Mouse (Mus musculus) heart, adult 2 months (tissue): ENCODE measurements at regions not wholly inside any gene's neighbourhood (a gene's known extent, or its start where the extent isn't known, plus 50 kb on each side); places are given as distances from the start of the nearest gene placed in this dataset.

Experiments
- DNase-seq, 2 experiments: peaks; one replicate each; pipeline ENCODE4 v3.0.0; 2021
- H3K27ac ChIP-seq: fragments of 200-600 bp; 2 replicates; pipeline ENCODE4 v1.8.1; 2022
- H3K27me3 ChIP-seq: fragments of 200-500 bp; 2 replicates; pipeline ENCODE4 v1.6.1; 2012; ENCODE audit warnings: mild to moderate bottlenecking, low read length, inconsistent platforms, mixed read lengths; ENCODE audit not compliant: control insufficient read depth, insufficient read depth
- H3K36me3 ChIP-seq: fragments of 200-500 bp; 2 replicates; pipeline ENCODE4 v1.6.1; 2012; ENCODE audit warnings: low read length, inconsistent platforms; ENCODE audit not compliant: control insufficient read depth, insufficient read depth
- H3K4me1 ChIP-seq: fragments of 200-500 bp; 2 replicates; pipeline ENCODE4 v1.6.1; 2011; ENCODE audit warnings: low read length; ENCODE audit not compliant: control insufficient read depth, insufficient read depth
- H3K4me3 ChIP-seq: fragments of 200-600 bp; 2 replicates; pipeline ENCODE4 v1.8.1; 2022
- H3K79me2 ChIP-seq: fragments of 200-500 bp; replicated peaks from 2 replicates; pipeline ENCODE4 v1.6.1; 2012; ENCODE audit warnings: mild to moderate bottlenecking, inconsistent platforms, low read length, moderate library complexity, mixed read lengths; ENCODE audit not compliant: control insufficient read depth, insufficient read depth
- H3K9ac ChIP-seq: fragments of 200-500 bp; 2 replicates; pipeline ENCODE4 v1.6.1; 2012; ENCODE audit warnings: low read depth, mild to moderate bottlenecking, control low read depth, inconsistent platforms, low read length, mixed read lengths
- CTCF ChIP-seq: fragments of 200-600 bp; IDR thresholded peaks from 2 replicates; pipeline ENCODE4 v1.8.1; 2022; ENCODE audit warnings: antibody characterized with exemption, mild to moderate bottlenecking, moderate library complexity
- EP300 ChIP-seq: fragments of 200-500 bp; IDR thresholded peaks from 2 replicates; pipeline ENCODE4 v1.6.1; 2011; ENCODE audit warnings: low read depth, low read length, control low read depth; ENCODE audit not compliant: insufficient read depth
- POLR2A ChIP-seq: fragments of 200-500 bp; IDR thresholded peaks from 2 replicates; pipeline ENCODE4 v1.6.1; 2011; ENCODE audit warnings: mild to moderate bottlenecking, low read depth, low read length, control low read depth; ENCODE audit not compliant: insufficient read depth
- WGBS: fragments of 180-500 bp; shearing (Covaris S2); methylation state at CpG from one replicate; pipeline ENCODE4 v1.1.7; 2018; 5-methylcytosine and 5-hydroxymethylcytosine counted together
- intact Hi-C: fragments of 180-260 bp; cut with DNase I; formaldehyde crosslinking; loops from one replicate; pipeline ENCODE4 v1.15.1; 2025

GRCm38 (mm10) chr10:44857444-44857843 lies 209.6 kb upstream of the Prep start:
- H3K36me3 ChIP-seq: no peaks in the 10 kb centered on the region
- no peaks in the 10 kb centered on the region for H3K4me1 ChIP-seq
- no peak overlapping the region for H3K27ac ChIP-seq
- H3K4me3 ChIP-seq: no peak overlapping the region
- H3K9ac ChIP-seq: no peak overlapping the region
- DNase-seq: no peak
- no peaks in the 10 kb centered on the region for H3K27me3 ChIP-seq
- H3K79me2 ChIP-seq: no peaks in the 10 kb centered on the region
- WGBS: 75% methylated on average over 4 of the region's 4 CpGs
- TF ChIP-seq EP300: no peak
- no peak for TF ChIP-seq CTCF
- no peak for TF ChIP-seq POLR2A
- intact Hi-C loops: no loop called here

DNA sequence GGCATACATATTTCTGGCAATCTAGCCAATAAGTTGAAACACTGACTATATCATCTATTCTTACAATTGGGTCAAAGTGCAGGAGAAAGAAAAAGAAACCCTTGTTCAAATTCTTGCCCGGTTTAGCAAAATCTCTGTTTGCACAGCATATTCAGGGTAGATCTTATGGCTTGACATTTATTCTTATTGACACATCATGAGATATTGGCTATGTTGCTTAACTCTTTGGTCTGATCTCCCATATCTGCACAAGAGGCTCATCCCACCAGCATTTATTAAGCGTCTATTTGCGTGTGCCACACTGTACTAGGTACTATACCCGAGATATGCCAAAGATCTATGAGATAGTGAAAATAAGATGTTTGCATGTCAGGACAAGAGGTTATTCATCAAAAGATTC lies 212.9 kb upstream of the Prep start:
- DNase-seq: no peak
- intact Hi-C loops: no loop called here
- 91% methylated on average over 4 of the region's 4 CpGs for WGBS
- Histone ChIP-seq H3K4me1 (no peaks in the 10 kb centered on the region), H3K27me3 (no peaks in the 10 kb centered on the region), H3K27ac (no peak overlapping the region), H3K9ac (no peak overlapping the region), H3K79me2 (no peaks in the 10 kb centered on the region), H3K36me3 (no peaks in the 10 kb centered on the region), H3K4me3 (no peak overlapping the region)
- TF ChIP-seq EP300 (no peak), CTCF (no peak), POLR2A (no peak)

DNA sequence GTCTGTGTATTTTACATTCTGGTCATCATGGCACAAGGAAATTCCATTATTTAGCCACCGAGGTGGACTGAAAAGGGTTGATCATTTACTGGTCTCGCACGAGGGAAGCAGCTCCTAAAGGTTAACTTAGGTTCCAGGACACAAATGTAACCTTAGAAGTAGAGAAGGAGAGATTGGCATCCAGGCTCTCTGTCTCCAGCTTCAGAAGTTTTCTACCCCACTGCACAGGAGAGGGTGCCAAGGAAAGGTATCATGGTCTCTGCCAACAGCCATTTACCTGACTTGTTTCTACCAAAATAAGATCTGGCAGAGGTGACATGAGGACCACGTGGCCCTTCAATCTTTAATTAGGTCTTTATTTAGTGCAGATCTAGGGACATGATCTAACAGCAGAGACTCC lies 218.0 kb upstream of the Prep start:
- Histone ChIP-seq H3K27ac (no peak overlapping the region), H3K79me2 (no peaks in the 10 kb centered on the region), H3K36me3 (no peaks in the 10 kb centered on the region), H3K27me3 (no peaks in the 10 kb centered on the region), H3K9ac (no peak overlapping the region), H3K4me1 (no peaks in the 10 kb centered on the region; the same call in 1 of the 2 replicates), H3K4me3 (no peak overlapping the region)
- intact Hi-C loops: no loop called here
- TF ChIP-seq POLR2A (no peak), CTCF (no peak), EP300 (no peak)
- no peak for DNase-seq
- 80% methylated on average over 4 of the region's 4 CpGs for WGBS

DNA sequence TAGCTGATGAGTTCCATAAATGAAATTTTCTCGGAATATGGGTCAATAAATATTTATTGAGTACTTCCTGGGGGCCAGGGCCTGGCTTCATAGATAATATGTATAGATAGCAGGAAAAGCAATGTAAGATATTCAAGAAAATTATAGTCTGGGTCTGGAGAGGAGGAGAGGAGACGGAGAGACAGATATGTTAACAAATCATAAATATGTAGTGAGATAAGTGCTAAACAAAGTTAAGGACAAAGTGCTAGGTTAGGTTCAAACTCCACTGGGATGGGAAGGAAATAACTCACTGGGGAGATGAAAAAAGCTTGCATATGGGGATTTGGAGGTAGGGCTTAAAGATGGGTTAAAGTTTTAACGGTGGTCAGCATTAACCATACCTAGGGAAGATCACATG lies 220.2 kb upstream of the Prep start:
- Histone ChIP-seq H3K9ac (no peak overlapping the region), H3K4me1 (no peaks in the 10 kb centered on the region; the same call in 1 of the 2 replicates), H3K79me2 (no peaks in the 10 kb centered on the region), H3K36me3 (no peaks in the 10 kb centered on the region), H3K27ac (no peak overlapping the region), H3K27me3 (no peaks in the 10 kb centered on the region), H3K4me3 (no peak overlapping the region)
- 83% methylated on average over 3 of the region's 3 CpGs for WGBS
- no peak for DNase-seq
- intact Hi-C loops: no loop called here
- TF ChIP-seq EP300: no peak
- TF ChIP-seq CTCF: no peak
- no peak for TF ChIP-seq POLR2A

- H3K4me1 ChIP-seq: no peaks in the 10 kb centered on the region; the same call in 1 of the 2 replicates
- 27% methylated on average over 2 of the region's 2 CpGs for WGBS
- no peak overlapping the region for H3K9ac ChIP-seq
- no peak for DNase-seq
- H3K27me3 ChIP-seq: no peaks in the 10 kb centered on the region
- intact Hi-C loops: no loop called here
- no peak for TF ChIP-seq CTCF
- TF ChIP-seq EP300: no peak
- TF ChIP-seq POLR2A: no peak
- no peak overlapping the region for H3K4me3 ChIP-seq
- no peaks in the 10 kb centered on the region for H3K79me2 ChIP-seq
- H3K36me3 ChIP-seq: no peaks in the 10 kb centered on the region
- no peak overlapping the region for H3K27ac ChIP-seq
Observed at GRCm38 (mm10) chr10:44846149-44846548, 220.9 kb upstream of the Prep start.

DNA sequence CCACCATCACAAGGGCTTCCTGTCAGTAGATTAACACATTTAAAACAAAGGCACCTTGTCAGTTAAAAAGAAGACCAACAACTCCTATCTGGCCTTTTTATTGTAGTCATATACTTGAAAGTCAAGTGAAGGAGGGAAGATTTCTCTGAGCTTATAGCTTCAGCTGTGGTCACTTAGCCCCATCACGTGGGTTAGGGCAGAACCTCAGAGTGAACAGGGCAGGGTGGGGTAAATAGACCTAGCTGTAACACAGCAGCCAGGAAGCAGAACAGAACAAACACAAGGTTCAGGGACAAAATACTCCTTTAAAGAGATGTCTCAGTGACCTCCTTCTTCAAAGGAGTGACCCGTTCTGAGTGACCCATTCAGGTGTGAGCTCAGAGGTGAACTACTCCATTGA lies 226.6 kb upstream of the Prep start:
- Histone ChIP-seq H3K79me2 (no peaks in the 10 kb centered on the region), H3K4me3 (no peak overlapping the region), H3K27me3 (no peaks in the 10 kb centered on the region), H3K27ac (no peak overlapping the region), H3K4me1 (no peaks in the 10 kb centered on the region), H3K9ac (no peak overlapping the region), H3K36me3 (no peaks in the 10 kb centered on the region)
- TF ChIP-seq CTCF (no peak), EP300 (no peak), POLR2A (no peak)
- no peak for DNase-seq
- intact Hi-C loops: no loop called here
- whole genome bisulfite sequencing: 68% methylated on average over 2 of the region's 2 CpGs

GRCm38 (mm10) chr10:44832455-44832854 lies 234.5 kb upstream of the Prep start:
- no peaks in the 10 kb centered on the region for H3K4me1 ChIP-seq
- no peak overlapping the region for H3K27ac ChIP-seq
- no peak overlapping the region for H3K9ac ChIP-seq
- H3K36me3 ChIP-seq: no peaks in the 10 kb centered on the region
- H3K4me3 ChIP-seq: no peak overlapping the region
- TF ChIP-seq EP300 (no peak), POLR2A (no peak), CTCF (no peak)
- DNase-seq: no peak
- WGBS: 98% methylated on average over 1 of the region's 1 CpGs
- no peaks in the 10 kb centered on the region for H3K79me2 ChIP-seq
- H3K27me3 ChIP-seq: no peaks in the 10 kb centered on the region
- intact Hi-C loops: no loop called here
